Mouse (Mus musculus): Measurements from ENCODE around the gene Rfxank. TPM values are rescaled to one million over a fixed set of nuclear protein-coding genes. Genes with fewer than 3 reads are reported as not detected.
A peak's percentile ranks its signal among the peaks of the same experiment; 100 is the strongest.

Rfxank gene
- polyA plus RNA-seq, 1 experiment, result 11.2 TPM

GRCm38 (mm10) chr8:70157240-70157800 lies 18.4 kb upstream of the Rfxank start:
- H3ac ChIP-seq (ENCODE audit: control insufficient read depth, insufficient read length), result no peak overlapping the region
- TF ChIP-seq E2F4 (IDR thresholded peaks at IDR 0.05; ENCODE audit: insufficient read depth) (no peak), TCF3 (IDR thresholded peaks at IDR 0.05; ENCODE audit: insufficient read length, low read depth) (no peak), MYOG (IDR thresholded peaks at IDR 0.05; ENCODE audit: control insufficient read depth in 1 of 3, insufficient read depth in 1 of 3, insufficient read length in 2 of 3, low read depth in 2 of 3) (no peak), TCF12 (IDR thresholded peaks at IDR 0.05; ENCODE audit: insufficient read depth, poor library complexity, severe bottlenecking) (no peak), MAX (IDR thresholded peaks at IDR 0.05; ENCODE audit: low read depth) (no peak), POLR2A (IDR thresholded peaks at IDR 0.05; ENCODE audit: insufficient read length, low read depth) (no peak), SRF (IDR thresholded peaks at IDR 0.05; ENCODE audit: control insufficient read depth, insufficient read length, low read depth) (no peak), USF1 (IDR thresholded peaks at IDR 0.05; ENCODE audit: low read depth) (no peak), REST (IDR thresholded peaks at IDR 0.05; ENCODE audit: insufficient read depth, insufficient read length) (no peak), POLR2AphosphoS2 (IDR thresholded peaks at IDR 0.05; ENCODE audit: insufficient read length, low read depth) (no peak), MYOD1 (IDR thresholded peaks at IDR 0.05; ENCODE audit: control insufficient read depth in 1 of 3, insufficient read length in 2 of 3, low read depth in 2 of 3) (no peak), CEBPB (IDR thresholded peaks at IDR 0.05; ENCODE audit: insufficient read depth, poor library complexity, severe bottlenecking) (no peak)

DNA sequence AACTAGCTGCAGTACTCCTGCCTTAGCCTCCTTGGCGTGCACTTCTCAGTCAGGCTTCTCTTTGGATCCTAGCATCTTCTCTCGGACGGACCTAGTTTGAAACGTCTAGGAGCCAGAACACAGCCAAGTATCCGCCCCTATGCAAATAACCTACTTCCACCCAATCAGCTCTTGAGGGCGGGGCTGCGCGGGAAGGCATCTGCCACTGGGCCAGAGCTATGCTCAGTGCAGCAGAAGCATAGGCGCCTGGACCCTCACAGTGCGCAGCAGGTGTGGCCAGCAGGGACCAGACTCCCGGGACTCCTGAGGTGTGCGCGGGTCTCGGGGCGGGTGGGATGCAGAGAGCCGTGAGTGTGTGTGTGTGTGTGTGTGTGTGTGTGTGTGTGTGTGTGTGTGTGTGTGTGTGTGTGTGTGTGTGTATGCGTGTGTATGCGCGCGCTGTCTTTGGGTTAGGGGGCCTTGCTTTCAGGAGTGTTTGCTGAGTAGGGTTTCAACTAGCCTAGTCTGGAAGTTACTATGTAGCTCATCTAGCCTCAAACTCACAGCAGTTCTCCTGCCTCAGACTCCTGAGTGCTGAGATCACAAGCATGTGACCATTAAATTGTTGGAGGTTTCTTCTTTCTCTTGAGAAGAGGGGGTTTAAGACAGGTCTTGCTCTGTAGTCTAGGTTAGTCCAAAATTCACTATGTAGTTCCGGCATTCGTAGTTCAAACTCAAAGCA lies 13.7 kb upstream of the Rfxank start:
- H3K79me2 ChIP-seq (ENCODE audit: control insufficient read depth, insufficient read depth), result no peaks in the 10 kb centered on the region
- no peak overlapping the region for H3ac ChIP-seq (ENCODE audit: control insufficient read depth, insufficient read length)
- peaks cover 14% of the 10 kb centered on the region for H3K27me3 ChIP-seq (ENCODE audit: control insufficient read depth, insufficient read depth, insufficient read length)
- no peak overlapping the region for H3K4me3 ChIP-seq
- peak overlapping the region; percentile 64 for H3K4me2 ChIP-seq (ENCODE audit: low read depth)
- H3K36me3 ChIP-seq (ENCODE audit: control insufficient read depth, insufficient read depth), result no peaks in the 10 kb centered on the region
- TF ChIP-seq POLR2AphosphoS2 (IDR thresholded peaks at IDR 0.05; ENCODE audit: insufficient read length, low read depth) (no peak), E2F4 (IDR thresholded peaks at IDR 0.05; ENCODE audit: insufficient read depth) (peak; percentile 69), MYOG (IDR thresholded peaks at IDR 0.05; ENCODE audit: control insufficient read depth in 1 of 3, insufficient read depth in 1 of 3, insufficient read length in 2 of 3, low read depth in 2 of 3) (peak in 1 of 3 experiments; percentile 45)

More at GRCm38 (mm10) chr8:70157240-70157800, 18.4 kb upstream of the Rfxank start:
- Histone ChIP-seq H3K27me3 (ENCODE audit: control insufficient read depth, insufficient read depth, insufficient read length) (peaks cover 26% of the 10 kb centered on the region), H3K4me3 (no peak overlapping the region), H3K4me2 (ENCODE audit: low read depth) (no peak overlapping the region), H3K79me2 (ENCODE audit: control insufficient read depth, insufficient read depth) (no peaks in the 10 kb centered on the region), H3K36me3 (ENCODE audit: control insufficient read depth, insufficient read depth) (no peaks in the 10 kb centered on the region)

GRCm38 (mm10) chr8:70150158-70150557 lies 11.2 kb upstream of the Rfxank start:
- Histone ChIP-seq H3K79me2 (ENCODE audit: control insufficient read depth, insufficient read depth) (no peaks in the 10 kb centered on the region), H3K36me3 (ENCODE audit: control insufficient read depth, insufficient read depth) (no peaks in the 10 kb centered on the region), H3K4me3 (no peak overlapping the region), H3ac (ENCODE audit: control insufficient read depth, insufficient read length) (no peak overlapping the region), H3K4me2 (ENCODE audit: low read depth) (peak overlapping the region; percentile 18), H3K27me3 (ENCODE audit: control insufficient read depth, insufficient read depth, insufficient read length) (peaks cover 6% of the 10 kb centered on the region)
- peak in 2 of 3 experiments; percentile 82 to 92 for TF ChIP-seq MYOG (IDR thresholded peaks at IDR 0.05; ENCODE audit: control insufficient read depth in 1 of 3, insufficient read depth in 1 of 3, insufficient read length in 2 of 3, low read depth in 2 of 3)
- peak in 1 of 3 experiments; percentile 75 for TF ChIP-seq MYOD1 (IDR thresholded peaks at IDR 0.05; ENCODE audit: control insufficient read depth in 1 of 3, insufficient read length in 2 of 3, low read depth in 2 of 3)
- no peak for TF ChIP-seq REST (IDR thresholded peaks at IDR 0.05; ENCODE audit: insufficient read depth, insufficient read length)
- TF ChIP-seq POLR2AphosphoS2 (IDR thresholded peaks at IDR 0.05; ENCODE audit: insufficient read length, low read depth), result peak; percentile 32
- peak; percentile 39; the same call in 1 of the 2 replicates for TF ChIP-seq CEBPB (IDR thresholded peaks at IDR 0.05; ENCODE audit: insufficient read depth, poor library complexity, severe bottlenecking)

GRCm38 (mm10) chr8:70147678-70148607 lies 9.0 kb upstream of the Rfxank start:
- TF ChIP-seq POLR2AphosphoS2 (IDR thresholded peaks at IDR 0.05; ENCODE audit: insufficient read length, low read depth), result no peak
- no peak for TF ChIP-seq REST (IDR thresholded peaks at IDR 0.05; ENCODE audit: insufficient read depth, insufficient read length)
- TF ChIP-seq E2F4 (IDR thresholded peaks at IDR 0.05; ENCODE audit: insufficient read depth), result no peak
- TF ChIP-seq TCF12 (IDR thresholded peaks at IDR 0.05; ENCODE audit: insufficient read depth, poor library complexity, severe bottlenecking), result no peak
- no peak for TF ChIP-seq CEBPB (IDR thresholded peaks at IDR 0.05; ENCODE audit: insufficient read depth, poor library complexity, severe bottlenecking)
- TF ChIP-seq SRF (IDR thresholded peaks at IDR 0.05; ENCODE audit: control insufficient read depth, insufficient read length, low read depth), result no peak
- no peak for TF ChIP-seq TCF3 (IDR thresholded peaks at IDR 0.05; ENCODE audit: insufficient read length, low read depth)
- TF ChIP-seq USF1 (IDR thresholded peaks at IDR 0.05; ENCODE audit: low read depth), result no peak
- TF ChIP-seq MYOD1 (IDR thresholded peaks at IDR 0.05; ENCODE audit: control insufficient read depth in 1 of 3, insufficient read length in 2 of 3, low read depth in 2 of 3), result no peak
- TF ChIP-seq MYOG (IDR thresholded peaks at IDR 0.05; ENCODE audit: control insufficient read depth in 1 of 3, insufficient read depth in 1 of 3, insufficient read length in 2 of 3, low read depth in 2 of 3), result no peak
- TF ChIP-seq MAX (IDR thresholded peaks at IDR 0.05; ENCODE audit: low read depth), result no peak
- no peak for TF ChIP-seq POLR2A (IDR thresholded peaks at IDR 0.05; ENCODE audit: insufficient read length, low read depth)
- no peak overlapping the region for H3K4me2 ChIP-seq (ENCODE audit: low read depth)
- no peaks in the 10 kb centered on the region for H3K79me2 ChIP-seq (ENCODE audit: control insufficient read depth, insufficient read depth)

More at GRCm38 (mm10) chr8:70147678-70148607, 9.0 kb upstream of the Rfxank start:
- Histone ChIP-seq H3K36me3 (ENCODE audit: control insufficient read depth, insufficient read depth) (peaks cover 7% of the 10 kb centered on the region), H3K4me3 (no peak overlapping the region), H3K27me3 (ENCODE audit: control insufficient read depth, insufficient read depth, insufficient read length) (no peaks in the 10 kb centered on the region), H3ac (ENCODE audit: control insufficient read depth, insufficient read length) (no peak overlapping the region)

All from myocyte (in vitro differentiated cells).